Mouse (Mus musculus): Measurements from ENCODE around the gene Tbk1.

DNA sequence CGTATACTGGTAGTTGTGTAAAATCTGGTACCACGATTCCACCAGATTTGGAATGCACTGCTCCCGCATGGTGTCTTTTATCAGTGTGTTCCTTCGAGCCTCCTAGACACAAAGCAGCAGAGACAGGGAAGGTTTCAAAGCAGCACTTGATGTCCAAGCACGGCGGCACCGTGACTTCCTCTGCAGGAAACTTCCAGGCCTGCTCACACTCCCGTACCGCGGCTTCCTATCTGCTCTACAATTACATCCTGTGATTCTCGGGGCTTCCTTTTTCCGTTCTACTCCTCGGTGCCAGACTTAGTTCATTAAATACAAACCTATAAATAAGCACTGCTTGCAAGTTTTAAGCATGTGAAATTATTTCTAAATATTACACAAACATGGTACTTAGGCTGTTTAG lies 27.0 kb upstream of the Tbk1 start:
- no peak for TF ChIP-seq CTCF (IDR thresholded peaks at IDR 0.05; ENCODE audit: extremely low read depth, insufficient read depth, low read length)
- TF ChIP-seq POLR2A (IDR thresholded peaks at IDR 0.05; ENCODE audit: extremely low read depth, insufficient read depth, low read length): no peak
